Mouse (Mus musculus) thymus, adult 2 months (tissue): ENCODE results near the gene Lrrc7.

Experiments used
- CTCF ChIP-seq: fragments of 200-500 bp; IDR thresholded peaks from 2 replicates; pipeline ENCODE4 v1.5.1; 2012; ENCODE audit warnings: mild to moderate bottlenecking, control low read depth, low read length, moderate library complexity, borderline replicate concordance; ENCODE audit not compliant: control insufficient read depth, poor library complexity, insufficient read depth; ENCODE audit errors: extremely low read depth
- POLR2A ChIP-seq: fragments of 200-500 bp; IDR thresholded peaks from 2 replicates; pipeline ENCODE4 v1.6.1; 2012; ENCODE audit warnings: mild to moderate bottlenecking, low read length, control low read depth, moderate library complexity; ENCODE audit not compliant: control insufficient read depth, poor library complexity, insufficient read depth; ENCODE audit errors: extremely low read depth

DNA sequence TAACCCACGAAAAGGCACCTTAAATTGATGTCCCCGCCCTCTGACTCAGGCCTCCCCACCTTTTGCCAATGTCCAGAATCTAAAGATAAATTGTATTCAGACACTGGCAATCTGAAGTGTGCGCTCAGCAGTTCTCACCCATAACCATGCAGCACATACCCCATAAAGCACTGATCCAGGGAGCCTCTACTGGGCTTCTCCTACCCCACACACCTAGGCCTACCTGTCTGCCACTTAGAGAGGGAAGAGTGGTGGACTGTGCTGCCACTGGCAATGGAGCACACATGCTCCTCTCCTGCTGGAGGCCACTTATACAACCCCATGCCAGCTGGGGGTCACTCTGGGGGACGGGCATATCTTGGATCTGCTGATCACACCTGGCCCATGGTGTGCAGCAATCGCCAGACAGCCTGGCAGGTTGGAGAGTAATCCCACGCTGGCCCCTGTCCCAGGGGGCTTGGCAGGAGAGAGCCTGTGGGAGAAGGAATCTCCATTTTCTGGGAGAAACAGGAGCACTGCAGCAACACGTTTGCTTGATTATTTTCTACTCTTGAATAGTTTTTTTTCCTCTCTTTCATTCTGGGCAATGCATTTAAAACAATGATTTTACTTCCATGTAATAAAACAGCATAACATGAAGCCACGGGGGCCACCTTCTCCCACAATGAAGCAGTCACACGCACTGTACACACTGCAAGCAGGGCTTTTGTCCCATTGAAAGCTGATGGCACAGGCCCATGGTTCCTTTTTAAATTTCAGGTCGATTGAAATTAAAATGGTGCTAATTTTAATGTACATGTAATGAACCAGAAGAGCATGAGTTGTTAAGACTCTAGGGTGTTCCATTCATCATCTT, 386.9 kb downstream of the Lrrc7 start:
- TF ChIP-seq POLR2A: no peak
- no peak for TF ChIP-seq CTCF
